Mouse (Mus musculus) myocyte (in vitro differentiated cells): ENCODE measurements around the gene Dnah8. TPM values are rescaled to one million over a fixed set of nuclear protein-coding genes. Genes with fewer than 3 reads are reported as not detected.
A peak's percentile ranks its signal among the peaks of the same experiment; 100 is the strongest.

Experiments
- H3K27me3 ChIP-seq: one replicate; pipeline ENCODE4 v1.6.1; 2011; ENCODE audit not compliant: control insufficient read depth, insufficient read depth, insufficient read length
- H3K36me3 ChIP-seq: one replicate; pipeline ENCODE4 v1.6.1; 2011; ENCODE audit not compliant: control insufficient read depth, insufficient read depth
- H3K4me2 ChIP-seq: one replicate; pipeline ENCODE4 v1.6.1; 2011; ENCODE audit warnings: low read depth, control low read depth
- H3K4me3 ChIP-seq: one replicate; pipeline ENCODE4 v1.5.1; 2011; ENCODE audit warnings: mild to moderate bottlenecking, control low read depth, moderate library complexity
- H3K79me2 ChIP-seq: one replicate; pipeline ENCODE4 v1.6.1; 2011; ENCODE audit not compliant: control insufficient read depth, insufficient read depth
- H3ac ChIP-seq: one replicate; pipeline ENCODE4 v1.6.1; 2011; ENCODE audit not compliant: control insufficient read depth, insufficient read length
- CEBPB ChIP-seq: IDR thresholded peaks from 2 replicates; pipeline ENCODE4 v1.6.1; 2011; ENCODE audit warnings: mild to moderate bottlenecking, moderate library complexity; ENCODE audit not compliant: poor library complexity, insufficient read depth, severe bottlenecking
- E2F4 ChIP-seq: IDR thresholded peaks from one replicate; pipeline ENCODE4 v1.6.1; 2011; ENCODE audit warnings: mild to moderate bottlenecking, control low read depth, moderate library complexity; ENCODE audit not compliant: insufficient read depth
- MAX ChIP-seq: IDR thresholded peaks from one replicate; pipeline ENCODE4 v1.6.1; 2011; ENCODE audit warnings: low read depth, mild to moderate bottlenecking, control low read depth
- MYOD1 ChIP-seq, 3 experiments: IDR thresholded peaks; one replicate each; pipeline ENCODE4 v1.6.1; 2011; ENCODE audit warnings: control low read depth in 2 of 3, low read depth in 2 of 3, mild to moderate bottlenecking in 2 of 3, moderate library complexity in 1 of 3; ENCODE audit not compliant: insufficient read length in 2 of 3, control insufficient read depth in 1 of 3
- MYOG ChIP-seq, 3 experiments: IDR thresholded peaks; one replicate each; pipeline ENCODE4 v1.6.1; 2011; ENCODE audit warnings: control low read depth in 2 of 3, low read depth in 2 of 3, mild to moderate bottlenecking in 2 of 3; ENCODE audit not compliant: insufficient read length in 2 of 3, control insufficient read depth in 1 of 3, insufficient read depth in 1 of 3
- POLR2A ChIP-seq: IDR thresholded peaks from one replicate; pipeline ENCODE4 v1.6.1; 2011; ENCODE audit warnings: low read depth, mild to moderate bottlenecking, control low read depth, moderate library complexity; ENCODE audit not compliant: insufficient read length
- POLR2AphosphoS2 ChIP-seq: IDR thresholded peaks from one replicate; pipeline ENCODE4 v1.6.1; 2011; ENCODE audit warnings: low read depth, control low read depth; ENCODE audit not compliant: insufficient read length
- REST ChIP-seq: IDR thresholded peaks from one replicate; pipeline ENCODE4 v1.6.1; 2011; ENCODE audit warnings: mild to moderate bottlenecking, control low read depth, moderate library complexity; ENCODE audit not compliant: insufficient read depth, insufficient read length
- SRF ChIP-seq: IDR thresholded peaks from one replicate; pipeline ENCODE4 v1.6.1; 2011; ENCODE audit warnings: low read depth; ENCODE audit not compliant: control insufficient read depth, insufficient read length
- TCF12 ChIP-seq: IDR thresholded peaks from one replicate; pipeline ENCODE4 v1.6.1; 2011; ENCODE audit warnings: mild to moderate bottlenecking, control low read depth; ENCODE audit not compliant: poor library complexity, insufficient read depth, severe bottlenecking
- TCF3 ChIP-seq: IDR thresholded peaks from one replicate; pipeline ENCODE4 v1.6.1; 2011; ENCODE audit warnings: low read depth, control low read depth; ENCODE audit not compliant: insufficient read length
- USF1 ChIP-seq: IDR thresholded peaks from one replicate; pipeline ENCODE4 v1.6.1; 2011; ENCODE audit warnings: low read depth, mild to moderate bottlenecking, control low read depth, moderate library complexity
- polyA plus RNA-seq: library from polyadenylated mRNA; unstranded; fragments of >200 nt; fragmentation: generic; extraction: Trizol; gene quantifications from one replicate; pipeline ENCODE4 v1.2.1, GENCODE M21; 2012; ENCODE audit warnings: missing spikeins

Dnah8 gene
- polyA plus RNA-seq, 1 experiment: 0.08 TPM

GRCm38 (mm10) chr17:30897075-30897474 is 272.9 kb downstream of the Dnah8 start:
- no peak overlapping the region for H3ac ChIP-seq
- no peaks in the 10 kb centered on the region for H3K36me3 ChIP-seq
- TF ChIP-seq SRF (no peak), POLR2A (no peak), CEBPB (no peak), USF1 (no peak), REST (no peak), TCF12 (no peak), MAX (no peak), TCF3 (no peak), MYOG (IDR thresholded peaks at IDR 0.05; ENCODE audit: control insufficient read depth in 1 of 3, insufficient read depth in 1 of 3, insufficient read length in 2 of 3, low read depth in 2 of 3) (no peak), POLR2AphosphoS2 (no peak), MYOD1 (IDR thresholded peaks at IDR 0.05; ENCODE audit: control insufficient read depth in 1 of 3, insufficient read length in 2 of 3, low read depth in 2 of 3) (no peak), E2F4 (no peak)
- H3K79me2 ChIP-seq: no peaks in the 10 kb centered on the region
- H3K27me3 ChIP-seq: no peaks in the 10 kb centered on the region
- H3K4me2 ChIP-seq: no peak overlapping the region
- no peak overlapping the region for H3K4me3 ChIP-seq

GRCm38 (mm10) chr17:30901627-30902026 is 277.5 kb downstream of the Dnah8 start, which contains the start of gene Glp1r:
Glp1r (plus strand) TSS chr17:30901817.
- no peak for TF ChIP-seq TCF3
- TF ChIP-seq POLR2AphosphoS2: no peak
- TF ChIP-seq E2F4: no peak
- TF ChIP-seq CEBPB: no peak
- TF ChIP-seq TCF12: no peak
- no peak for TF ChIP-seq MYOG (IDR thresholded peaks at IDR 0.05; ENCODE audit: control insufficient read depth in 1 of 3, insufficient read depth in 1 of 3, insufficient read length in 2 of 3, low read depth in 2 of 3)
- no peak for TF ChIP-seq MYOD1 (IDR thresholded peaks at IDR 0.05; ENCODE audit: control insufficient read depth in 1 of 3, insufficient read length in 2 of 3, low read depth in 2 of 3)
- TF ChIP-seq REST: no peak
- TF ChIP-seq MAX: no peak
- TF ChIP-seq POLR2A: no peak
- TF ChIP-seq SRF: no peak
- no peak for TF ChIP-seq USF1
- no peaks in the 10 kb centered on the region for H3K36me3 ChIP-seq
- peak within 1 kb of the TSS; percentile 36 for H3K4me2 ChIP-seq
- no peaks in the 10 kb centered on the region for H3K79me2 ChIP-seq
- no peak within 1 kb of the TSS for H3ac ChIP-seq
- H3K27me3 ChIP-seq: no peaks in the 10 kb centered on the region
- no peak within 1 kb of the TSS for H3K4me3 ChIP-seq

GRCm38 (mm10) chr17:30904096-30904495 is 279.9 kb downstream of the Dnah8 start:
- no peaks in the 10 kb centered on the region for H3K79me2 ChIP-seq

GRCm38 (mm10) chr17:30907577-30907976 is 283.4 kb downstream of the Dnah8 start:
- H3K4me3 ChIP-seq: no peak overlapping the region
- no peaks in the 10 kb centered on the region for H3K27me3 ChIP-seq
- no peak for TF ChIP-seq POLR2A
- TF ChIP-seq TCF3: peak; percentile 13
- peak; percentile 42 to 89 (median 78) for TF ChIP-seq MYOG (IDR thresholded peaks at IDR 0.05; ENCODE audit: control insufficient read depth in 1 of 3, insufficient read depth in 1 of 3, insufficient read length in 2 of 3, low read depth in 2 of 3)
- peak; percentile 12 to 97 (median 85) for TF ChIP-seq MYOD1 (IDR thresholded peaks at IDR 0.05; ENCODE audit: control insufficient read depth in 1 of 3, insufficient read length in 2 of 3, low read depth in 2 of 3)
- peak overlapping the region; percentile 13 for H3K4me2 ChIP-seq
- no peaks in the 10 kb centered on the region for H3K36me3 ChIP-seq
- no peak overlapping the region for H3ac ChIP-seq
- H3K79me2 ChIP-seq: no peaks in the 10 kb centered on the region

More at GRCm38 (mm10) chr17:30904096-30904495, 279.9 kb downstream of the Dnah8 start:
- Histone ChIP-seq H3K27me3 (no peaks in the 10 kb centered on the region), H3ac (no peak overlapping the region), H3K4me2 (no peak overlapping the region), H3K4me3 (no peak overlapping the region), H3K36me3 (no peaks in the 10 kb centered on the region)
- TF ChIP-seq MYOG (IDR thresholded peaks at IDR 0.05; ENCODE audit: control insufficient read depth in 1 of 3, insufficient read depth in 1 of 3, insufficient read length in 2 of 3, low read depth in 2 of 3): peak in 1 of 3 experiments; percentile 44
- TF ChIP-seq MAX: no peak
- TF ChIP-seq REST: no peak
- peak in 2 of 3 experiments; percentile 36 to 69 for TF ChIP-seq MYOD1 (IDR thresholded peaks at IDR 0.05; ENCODE audit: control insufficient read depth in 1 of 3, insufficient read length in 2 of 3, low read depth in 2 of 3)

- H3ac ChIP-seq: no peak overlapping the region
- TF ChIP-seq MYOD1 (IDR thresholded peaks at IDR 0.05; ENCODE audit: control insufficient read depth in 1 of 3, insufficient read length in 2 of 3, low read depth in 2 of 3) (no peak), CEBPB (peak; percentile 77; the same call in 1 of the 2 replicates), MAX (no peak), POLR2A (peak; percentile 7), MYOG (IDR thresholded peaks at IDR 0.05; ENCODE audit: control insufficient read depth in 1 of 3, insufficient read depth in 1 of 3, insufficient read length in 2 of 3, low read depth in 2 of 3) (no peak), USF1 (no peak)
- H3K4me2 ChIP-seq: peak overlapping the region; percentile 50
- H3K4me3 ChIP-seq: no peak overlapping the region
- H3K36me3 ChIP-seq: no peaks in the 10 kb centered on the region
- H3K79me2 ChIP-seq: no peaks in the 10 kb centered on the region
- no peaks in the 10 kb centered on the region for H3K27me3 ChIP-seq
Measured at GRCm38 (mm10) chr17:30910866-30911731, 286.9 kb downstream of the Dnah8 start.
